Mouse (Mus musculus): ENCODE data around the gene Dglucy.

DNA sequence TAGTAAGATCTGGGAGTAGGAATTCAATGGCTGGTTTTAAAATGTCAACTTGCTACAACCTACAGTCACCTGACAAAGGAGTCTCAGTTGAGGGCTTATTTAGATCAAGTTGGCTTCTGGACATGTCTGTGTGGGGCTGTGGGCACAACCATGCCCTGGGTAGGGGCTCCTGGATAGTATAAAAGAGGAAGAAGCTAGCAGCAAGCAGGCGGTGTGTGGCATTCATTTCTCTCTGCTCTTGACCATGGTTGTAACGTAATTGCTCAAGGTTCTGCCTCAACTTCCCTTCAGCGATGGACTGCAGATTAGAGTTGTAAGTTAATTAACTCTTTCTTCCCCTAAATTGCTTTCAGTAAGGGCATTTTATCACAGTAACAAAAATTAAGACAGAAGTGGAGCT lies 73.5 kb downstream of the Dglucy start:
- TF ChIP-seq HCFC1 (IDR thresholded peaks at IDR 0.05; ENCODE audit: borderline replicate concordance, insufficient read depth, low read length) (no peak), CHD2 (IDR thresholded peaks at IDR 0.05; ENCODE audit: low read depth, low read length) (no peak), MAFK (IDR thresholded peaks at IDR 0.05; ENCODE audit: insufficient read depth, low read depth, low read length) (no peak), ZC3H11A (IDR thresholded peaks at IDR 0.05; ENCODE audit: borderline replicate concordance, low read depth, low read length) (no peak), ZNF384 (IDR thresholded peaks at IDR 0.05; ENCODE audit: low read depth, low read length) (no peak)
